Mouse (Mus musculus) layer of hippocampus, adult 8-10 months (tissue): Measurements from ENCODE around the gene 4930524B15Rik. TPM values are rescaled to one million over a fixed set of nuclear protein-coding genes. Genes with fewer than 3 reads are reported as not detected.

Experiments
- total RNA-seq, 4 experiments: library from RNA; stranded (reverse); gene quantifications; 2 replicates each; pipeline ENCODE4 v1.2.4; 2022

Gene 4930524B15Rik
- total RNA-seq, 4 experiments from 2014 or later = 0.16 to 0.22 TPM; not detected in 2

Other genes with a start within 250 kb of the 4930524B15Rik start
- gene Cpeb4, start 93.4 kb upstream of the 4930524B15Rik start, total RNA-seq = 100 to 1,000 TPM; 129 to 159 (median 149) TPM
- gene Nsg2, start 34.9 kb downstream of the 4930524B15Rik start, total RNA-seq = 100 to 1,000 TPM; 635 to 719 (median 677) TPM
- gene Il9r, start 234.7 kb downstream of the 4930524B15Rik start, total RNA-seq = not detected
- 10 to 100 TPM; 19.9 to 23.6 (median 22.5) TPM for gene Snrnp25, start 239.8 kb downstream of the 4930524B15Rik start, total RNA-seq